Mouse (Mus musculus) common myeloid progenitor, adult 5-6 weeks (primary cell): ENCODE results near the gene Ikbkg. TPM values are rescaled to one million over a fixed set of nuclear protein-coding genes. Genes with fewer than 3 reads are reported as not detected.
"Not testable (repeated sequence)": the region's sequence is repeated elsewhere in the genome, so short reads cannot be mapped to it uniquely, and the experiment has no call there.

Source experiments
- ATAC-seq: replicated peaks from 2 replicates; pipeline ENCODE4 v1.8.0; 2016; ENCODE audit warnings: low read depth, mild to moderate bottlenecking, moderate TSS enrichment, inconsistent platforms; ENCODE audit not compliant: poor library complexity, severe bottlenecking
- total RNA-seq: library from RNA; stranded (forward); fragments of 200-1000, 187-1606 nt; gene quantifications from 2 replicates; pipeline ENCODE4 v1.2.3, GENCODE M21; 2017

Gene Ikbkg
- total RNA-seq = 28.0 and 61.3 TPM in 2 replicates

DNA sequence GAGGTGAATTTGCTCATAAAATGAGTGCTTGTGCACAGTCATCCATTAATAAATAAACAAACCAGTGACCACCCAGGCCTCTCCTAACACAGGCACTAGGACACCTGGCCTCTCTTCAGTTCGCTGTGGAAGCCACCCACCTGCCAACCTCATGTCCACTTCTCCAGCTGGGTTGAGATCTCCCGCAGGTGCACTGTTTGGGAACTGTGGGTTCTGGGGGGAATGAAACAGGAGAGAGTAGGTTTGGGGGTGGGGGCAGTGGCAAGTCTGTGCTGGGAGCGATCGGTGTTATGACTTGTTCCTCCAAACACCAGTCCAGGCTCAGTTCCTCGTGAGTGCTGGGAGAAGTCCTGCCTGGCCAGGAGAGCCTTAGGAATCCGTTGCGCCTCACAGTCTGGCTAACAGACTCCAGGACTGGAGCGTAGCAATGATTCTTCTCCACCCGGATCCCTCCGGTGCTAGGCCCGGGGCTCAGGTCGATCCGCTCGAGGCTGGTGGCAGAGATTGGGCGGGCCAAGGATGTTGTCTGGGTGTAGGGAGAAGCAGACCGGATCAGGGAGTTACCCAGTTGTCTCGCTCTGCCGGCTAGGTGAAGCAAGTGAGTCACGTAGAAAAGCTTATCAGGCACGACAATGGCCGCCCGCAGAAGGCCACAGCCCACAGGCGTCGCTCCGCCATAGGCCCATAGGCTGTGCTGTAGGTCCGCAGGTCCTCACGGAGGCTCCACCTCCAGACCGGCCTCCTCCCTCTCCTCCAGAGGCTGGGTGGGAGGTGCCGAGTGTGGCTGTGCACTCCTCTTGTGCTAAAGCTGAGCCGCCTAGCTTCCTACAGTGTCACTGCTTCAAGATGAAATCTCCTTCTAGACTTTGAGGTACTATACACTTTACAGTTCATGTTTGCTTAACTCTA lies at the start of gene Ikbkg, which contains the start of gene Fam3a:
TSS of gene Ikbkg (plus strand) at position 756 of the 909 bp plus-strand sequence.
TSS of gene Fam3a (minus strand) at position 738 of the 909 bp plus-strand sequence.
- ATAC-seq = peak; percentile 100

DNA sequence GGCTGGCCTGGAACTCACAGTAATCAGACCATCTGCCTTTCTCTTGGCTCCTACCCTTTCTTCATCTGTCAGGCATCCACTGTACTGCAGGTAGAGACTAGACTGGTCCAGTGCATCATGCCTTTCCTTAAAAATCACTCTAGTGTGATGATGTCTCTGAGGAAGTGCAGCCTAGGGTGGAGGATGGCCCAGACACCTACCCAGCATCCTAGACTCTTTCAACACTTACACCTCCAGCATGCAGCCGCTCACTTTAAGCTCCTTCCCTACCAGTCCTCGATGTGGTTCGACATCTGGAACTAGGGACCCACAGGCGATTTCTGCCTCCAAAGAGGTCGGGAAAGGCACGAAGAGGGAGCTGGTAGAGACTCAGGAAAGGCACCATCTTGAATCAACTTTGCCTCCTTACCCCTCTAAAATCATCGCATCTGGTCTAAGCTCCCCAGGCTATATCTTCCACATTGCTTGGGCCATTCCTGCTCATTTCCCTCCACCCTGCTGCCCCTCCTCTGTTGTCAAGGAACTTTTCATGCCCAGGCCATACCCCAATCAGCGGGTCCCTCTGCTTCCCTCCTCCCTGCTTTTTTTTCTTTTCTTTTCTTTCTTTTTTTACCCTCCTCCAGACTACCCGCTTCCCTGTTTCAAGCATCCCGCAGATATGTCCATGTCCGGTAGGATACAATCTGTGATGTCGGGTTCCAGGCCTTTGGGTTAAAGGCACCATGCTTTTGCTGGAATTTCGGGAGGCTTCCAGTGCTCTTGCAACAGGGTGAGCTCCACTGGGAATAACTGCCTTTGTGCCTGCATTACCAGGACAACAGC lies 40.2 kb upstream of the Ikbkg start:
- peak; percentile 18; the same call in 1 of the 2 replicates for ATAC-seq

DNA sequence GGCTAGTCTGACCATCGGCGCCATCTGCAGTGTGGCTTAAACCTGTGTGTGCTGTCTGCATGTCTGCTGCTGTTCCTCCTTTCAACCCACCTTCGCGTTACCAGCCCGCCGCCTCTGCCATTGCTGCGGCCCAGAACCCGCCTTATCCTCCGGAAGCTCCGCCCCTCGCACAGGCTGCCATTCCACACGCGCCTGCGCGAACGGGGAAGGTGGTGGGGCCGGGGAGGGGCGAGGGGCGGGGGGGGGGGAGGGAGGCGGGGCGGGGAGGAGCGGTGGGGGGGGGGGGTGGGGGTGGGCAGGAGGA lies 39.7 kb upstream of the Ikbkg start, which contains the start of gene Lage3:
TSS of gene Lage3 (minus strand) at position 152 of the 304 bp plus-strand sequence.
- peak; percentile 98 for ATAC-seq

DNA sequence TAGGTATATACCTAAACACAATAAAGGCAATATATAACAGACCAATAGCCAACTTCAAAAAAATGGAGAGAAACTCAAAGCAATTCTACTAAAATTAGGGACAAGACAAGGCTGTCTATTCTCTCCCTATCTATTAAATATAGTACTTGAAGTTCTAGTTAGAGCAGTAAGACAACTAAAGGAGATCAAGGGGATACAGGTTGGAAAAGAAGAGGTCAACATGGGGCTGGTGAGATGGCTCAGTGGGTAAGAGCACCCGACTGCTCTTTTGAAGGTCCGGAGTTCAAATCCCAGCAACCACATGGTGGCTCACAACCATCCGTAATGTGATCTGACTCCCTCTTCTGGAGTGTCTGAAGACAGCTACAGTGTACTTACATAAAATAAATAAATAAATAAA lies 36.0 kb upstream of the Ikbkg start:
- ATAC-seq = not testable (repeated sequence)

DNA sequence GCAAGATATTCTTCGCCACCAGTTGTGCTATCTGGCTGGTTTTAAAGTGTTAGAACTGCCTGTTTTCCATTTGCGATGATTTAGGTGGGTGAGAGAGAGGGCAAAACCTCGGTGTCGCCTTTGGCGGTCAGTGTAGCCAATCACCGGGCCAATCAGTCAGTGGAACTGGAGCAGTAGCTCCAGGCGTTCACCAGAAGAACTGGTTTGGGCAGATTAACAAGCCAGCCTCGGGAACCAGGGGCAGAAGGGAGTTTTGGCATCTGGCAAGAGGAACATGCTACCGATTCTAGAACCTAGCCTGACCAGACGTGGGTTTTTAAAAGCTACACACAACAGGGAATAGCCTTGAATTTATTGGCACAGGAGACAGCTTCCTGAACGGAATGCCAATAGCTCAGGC lies 33.9 kb upstream of the Ikbkg start:
- ATAC-seq = no peak

DNA sequence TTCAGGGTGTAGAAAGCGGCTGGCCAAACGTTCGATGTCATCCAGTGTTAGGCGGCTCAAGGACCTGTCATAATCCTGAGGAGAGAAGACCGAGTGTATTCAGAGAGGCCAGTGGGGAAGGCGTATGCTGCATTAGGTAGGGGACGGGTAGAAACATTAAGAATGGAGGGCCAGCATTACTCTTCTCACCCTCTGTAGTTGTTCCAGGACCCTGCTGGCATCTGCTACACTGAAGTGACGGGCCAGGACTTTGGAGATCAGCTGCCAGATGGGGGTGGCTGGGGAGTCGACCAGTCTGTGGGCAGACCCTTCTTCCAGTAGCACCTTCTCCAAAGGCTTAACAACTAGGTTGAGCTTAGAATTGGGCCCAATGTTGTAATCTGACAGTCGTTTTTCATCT lies 25.6 kb upstream of the Ikbkg start:
- ATAC-seq = no peak

DNA sequence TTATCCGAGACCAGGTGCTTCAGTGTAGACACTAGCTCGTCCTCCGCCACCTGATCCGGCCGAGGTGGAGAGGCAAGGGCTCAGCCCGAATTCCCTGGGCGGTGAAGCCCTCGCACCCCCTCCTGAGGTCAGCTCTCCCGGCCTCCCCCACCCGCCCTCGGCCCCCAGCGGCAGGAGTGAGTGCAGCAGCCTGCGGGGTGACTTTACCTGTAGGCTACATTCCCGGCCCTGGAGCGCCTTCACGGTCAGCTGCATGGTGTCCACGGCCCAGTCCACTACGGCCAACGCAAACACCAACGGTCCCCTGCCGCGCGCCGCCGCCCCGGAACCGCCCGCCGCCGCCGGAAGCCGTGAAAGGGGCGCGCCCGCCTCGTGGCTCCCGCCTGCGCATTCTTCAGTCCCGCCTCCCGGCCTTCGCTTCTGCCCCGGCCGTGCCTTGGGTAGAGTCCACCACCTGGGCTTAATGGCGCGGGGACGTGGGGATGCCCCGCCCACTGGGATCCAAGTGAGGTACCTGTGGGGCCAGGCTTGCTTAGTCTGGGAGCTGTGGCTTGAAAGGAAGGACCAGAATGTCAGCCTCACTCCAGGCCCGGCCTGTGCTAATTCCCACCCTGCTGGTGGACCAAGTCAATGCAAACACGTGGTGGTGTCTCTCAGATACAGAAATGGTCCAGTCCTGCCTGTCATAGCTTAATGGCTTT lies 24.7 kb upstream of the Ikbkg start:
- ATAC-seq = peak; percentile 66

DNA sequence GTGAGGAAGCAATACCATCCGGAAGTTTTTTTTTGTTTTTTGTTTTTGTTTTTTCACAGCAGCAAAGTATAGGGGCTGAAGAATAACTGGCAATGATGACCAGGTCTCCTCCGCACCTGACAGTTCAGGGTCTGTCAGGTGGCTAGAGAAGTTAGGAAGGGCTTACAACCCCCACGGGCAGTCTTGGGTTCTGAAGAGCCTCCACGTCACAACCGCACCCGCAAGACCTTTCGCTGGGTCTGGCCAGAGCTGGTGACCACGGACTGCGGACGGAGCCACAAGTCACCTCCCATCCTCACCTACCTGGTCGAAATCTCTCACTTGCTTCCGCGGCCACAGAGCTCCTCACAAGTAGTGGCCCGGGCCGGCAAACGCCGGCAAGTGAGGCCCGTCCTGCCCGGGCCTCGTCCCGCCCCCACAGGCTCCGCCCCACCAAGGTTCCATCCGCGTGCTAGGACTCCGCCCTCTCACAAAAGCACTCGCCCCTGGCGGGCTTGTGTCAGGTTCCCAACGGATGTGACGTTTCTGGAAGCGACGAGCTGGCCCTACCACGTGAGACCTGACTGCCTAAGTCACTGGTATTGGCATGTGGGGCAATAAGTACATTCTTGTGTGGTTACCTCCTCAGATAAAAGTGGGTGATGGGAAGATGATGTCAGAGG lies 20.1 kb upstream of the Ikbkg start, which contains the start of the genes Ubl4a and Slc10a3:
TSS of gene Ubl4a (minus strand) at position 331 of the 662 bp plus-strand sequence.
TSS of gene Slc10a3 (minus strand) at position 462 of the 662 bp plus-strand sequence.
- peak; percentile 91 for ATAC-seq

DNA sequence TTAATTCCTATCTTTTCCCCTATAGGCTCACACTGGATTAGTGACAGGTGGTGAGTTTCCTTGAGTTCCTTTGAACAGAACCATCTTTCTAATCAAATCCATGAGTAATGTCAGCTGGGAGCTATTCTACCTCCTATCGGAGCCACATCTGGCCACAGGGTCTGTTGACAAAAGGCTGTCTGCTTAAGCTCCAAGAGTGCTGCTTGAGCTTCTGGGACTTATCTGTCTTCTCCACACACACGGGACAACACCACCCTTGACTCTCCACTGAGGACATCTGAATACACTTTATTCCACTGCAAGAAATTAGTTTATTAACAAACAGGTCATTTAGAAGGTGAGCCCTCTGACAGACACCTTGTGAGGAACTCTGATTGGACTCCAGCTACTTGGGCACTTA lies 8.6 kb upstream of the Ikbkg start:
- no peak for ATAC-seq

DNA sequence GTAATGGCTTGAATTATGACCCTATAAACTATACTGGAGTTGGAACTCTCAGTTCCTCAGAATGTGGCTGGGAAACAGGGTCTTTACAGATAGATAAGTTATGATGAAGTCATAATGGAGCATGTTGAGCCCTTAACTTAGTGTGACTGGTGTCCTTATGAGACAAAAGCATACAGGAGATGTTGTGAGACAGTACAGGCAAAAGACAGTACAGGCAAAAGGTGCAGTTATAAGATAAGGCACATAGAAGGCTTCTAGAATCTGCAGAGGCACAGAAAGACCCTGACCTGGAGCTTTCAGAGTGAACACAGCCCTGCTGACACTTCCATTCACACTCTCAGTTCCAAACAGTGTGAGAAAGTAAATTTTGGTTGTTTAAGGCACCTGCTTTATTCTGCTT lies 4.9 kb upstream of the Ikbkg start:
- ATAC-seq = no peak

DNA sequence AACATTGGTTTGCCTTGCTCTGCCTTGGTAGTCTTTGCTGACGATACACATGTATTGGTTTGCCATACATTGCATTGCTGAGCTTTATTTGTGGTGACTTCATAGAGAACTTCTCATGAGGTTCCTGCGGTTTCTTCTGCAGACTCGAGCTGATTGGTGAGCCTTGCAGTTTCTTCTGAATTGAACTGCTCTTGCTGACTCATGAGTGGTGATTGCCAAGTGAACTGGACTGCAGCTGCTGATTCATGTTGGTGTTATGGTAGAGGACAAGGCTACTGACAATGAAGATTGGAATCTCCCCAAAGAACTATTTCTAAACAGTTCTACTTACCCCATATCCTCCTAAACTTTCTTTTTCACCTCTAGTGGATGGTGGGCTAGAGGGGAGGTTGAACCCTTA lies 7.0 kb downstream of the Ikbkg start:
- no peak for ATAC-seq

DNA sequence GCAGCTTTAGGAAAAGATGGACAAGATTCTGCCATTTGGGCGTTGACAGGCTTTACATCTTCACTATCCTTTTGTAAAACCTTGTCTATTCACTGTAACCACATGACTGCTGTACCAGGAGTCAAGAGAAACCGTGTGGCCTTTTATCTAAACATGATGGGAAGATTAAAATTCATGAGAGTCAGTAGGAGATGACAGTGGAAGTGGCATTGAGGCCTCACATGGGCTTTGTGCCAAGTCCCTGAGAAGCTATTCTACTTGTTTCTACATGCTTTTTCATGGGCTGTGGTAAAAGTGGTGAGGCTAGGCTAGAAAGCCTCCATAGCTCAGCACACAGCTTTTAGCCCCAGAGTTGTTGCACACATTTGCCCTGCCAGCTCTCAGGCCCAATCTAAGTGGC lies 15.2 kb downstream of the Ikbkg start:
- ATAC-seq = no peak

DNA sequence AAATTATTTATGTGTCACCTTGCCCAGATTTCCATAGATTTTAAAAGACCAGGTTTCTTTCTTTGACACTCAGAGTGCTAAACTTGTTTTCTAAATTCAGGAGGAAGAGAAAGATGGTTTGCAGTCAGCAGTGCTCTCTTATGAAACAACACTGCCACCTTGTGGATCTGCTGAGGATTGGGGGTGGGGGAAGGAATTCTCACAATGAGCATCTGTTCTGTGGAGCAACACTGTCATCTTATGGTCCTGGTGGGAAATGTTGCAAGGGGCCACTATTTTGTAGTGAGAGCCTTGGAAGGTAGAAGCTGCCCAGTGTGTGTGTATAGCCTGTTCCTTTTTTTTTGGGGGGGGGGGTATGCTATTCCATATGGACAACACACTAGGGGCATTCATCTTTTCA lies 20.3 kb downstream of the Ikbkg start:
- ATAC-seq = peak; percentile 99

DNA sequence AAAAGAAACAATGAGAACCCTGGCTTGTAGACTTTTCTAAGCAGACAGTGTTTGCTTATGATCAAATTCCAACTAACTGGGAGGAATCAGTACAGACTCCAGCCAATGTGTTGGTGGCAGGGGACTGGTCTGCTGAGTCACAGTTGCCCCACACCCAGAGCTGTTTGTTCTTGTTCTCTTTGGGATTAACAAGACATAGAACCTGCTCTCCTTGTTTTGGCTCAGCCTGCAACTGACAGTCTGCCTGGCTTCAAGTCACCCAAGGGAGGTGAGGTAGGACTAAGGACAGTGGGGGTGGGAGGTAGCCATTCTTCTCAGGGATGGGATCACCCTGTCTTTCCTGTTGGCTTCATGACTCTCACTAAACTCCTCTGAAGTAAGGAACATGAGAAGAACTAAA lies 31.4 kb downstream of the Ikbkg start:
- no peak for ATAC-seq

DNA sequence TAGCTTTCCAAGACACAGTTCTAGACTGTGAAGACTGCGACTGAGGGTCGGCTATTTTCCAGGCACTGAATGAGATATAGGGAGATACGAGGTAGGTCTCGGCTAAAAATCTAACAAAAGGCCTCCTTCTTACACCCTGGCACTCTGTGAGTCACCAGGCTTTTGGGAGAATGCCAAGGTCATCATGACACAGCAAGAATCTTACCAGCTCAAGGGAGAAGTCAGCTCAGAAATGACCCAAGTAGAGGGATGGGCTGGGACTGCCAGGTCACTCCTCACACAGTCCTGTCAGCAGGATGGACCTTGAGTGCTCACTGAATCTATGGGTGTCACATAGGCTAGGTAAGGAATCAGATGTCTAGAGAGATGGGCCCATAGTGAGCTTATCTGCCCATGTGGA lies 32.1 kb downstream of the Ikbkg start:
- ATAC-seq = peak; percentile 19; the same call in 1 of the 2 replicates

DNA sequence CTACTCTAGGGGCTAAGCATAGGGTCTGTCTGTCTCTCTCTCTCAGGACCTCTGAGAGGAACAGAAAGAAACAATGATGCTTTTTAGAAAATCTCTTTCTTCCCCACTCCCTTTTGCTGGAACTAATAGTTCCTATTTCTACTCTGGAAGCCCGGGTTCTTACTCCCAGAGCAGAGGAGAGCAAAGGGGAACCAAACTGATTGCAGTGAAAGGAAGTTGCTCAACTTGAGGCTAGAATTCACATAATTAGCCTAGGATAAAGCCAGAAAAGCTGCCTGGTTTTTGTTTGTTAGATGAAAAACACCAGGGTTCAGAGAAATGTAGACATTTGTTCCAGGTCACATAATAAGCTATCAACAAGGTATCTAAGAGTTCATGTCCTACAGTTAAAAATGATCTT lies 33.2 kb downstream of the Ikbkg start:
- ATAC-seq = no peak

DNA sequence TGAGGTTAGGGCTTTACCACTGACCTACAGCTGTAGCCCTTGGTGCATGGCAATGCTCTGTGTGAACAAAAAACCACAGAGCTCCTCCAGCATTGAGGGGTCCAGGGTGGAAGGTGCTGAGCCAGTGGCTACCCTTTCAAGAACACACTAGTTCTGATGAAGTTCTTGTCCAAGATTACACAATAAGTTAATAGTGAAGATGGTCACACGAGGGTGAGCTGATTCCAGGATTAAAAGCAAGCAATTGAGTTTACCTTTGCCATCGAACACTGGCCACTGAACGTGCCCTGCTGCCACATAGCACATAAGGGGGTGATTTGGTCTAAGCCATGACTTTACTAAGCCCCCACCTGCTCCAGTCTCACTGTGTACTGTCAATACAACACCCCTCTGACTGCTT lies 34.0 kb downstream of the Ikbkg start:
- no peak for ATAC-seq

DNA sequence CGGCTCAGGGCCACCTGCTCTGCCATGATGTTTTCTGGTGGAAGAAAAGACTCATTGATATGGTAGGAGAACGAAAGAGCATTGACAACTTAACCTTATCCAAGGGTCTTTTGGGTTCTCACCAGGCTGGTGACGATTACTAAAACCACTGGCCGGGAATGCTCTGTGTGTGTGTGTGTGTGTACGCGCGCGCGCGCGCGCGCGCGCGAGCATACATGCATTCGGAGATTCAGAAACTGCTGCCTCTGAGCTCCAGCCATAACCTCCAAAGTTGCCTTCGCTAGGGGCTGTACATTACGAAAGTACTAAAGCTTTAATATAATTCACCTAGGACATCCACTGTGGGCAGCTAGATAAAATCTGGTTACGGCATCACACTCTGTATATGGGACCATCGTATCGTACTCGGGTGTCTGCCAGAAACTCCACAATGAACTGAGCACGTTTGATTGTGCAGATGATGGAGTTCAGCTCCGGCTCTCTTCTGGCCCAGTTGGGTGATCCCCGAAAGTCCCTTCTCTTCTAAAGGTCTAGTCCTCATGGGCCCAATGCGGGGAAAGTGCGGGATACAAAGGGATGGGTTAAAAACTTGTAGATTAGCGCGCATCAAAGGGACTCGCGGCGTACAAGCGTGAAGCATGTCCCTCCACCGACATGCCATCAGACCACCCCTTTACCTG lies 35.2 kb downstream of the Ikbkg start:
- no peak for ATAC-seq

DNA sequence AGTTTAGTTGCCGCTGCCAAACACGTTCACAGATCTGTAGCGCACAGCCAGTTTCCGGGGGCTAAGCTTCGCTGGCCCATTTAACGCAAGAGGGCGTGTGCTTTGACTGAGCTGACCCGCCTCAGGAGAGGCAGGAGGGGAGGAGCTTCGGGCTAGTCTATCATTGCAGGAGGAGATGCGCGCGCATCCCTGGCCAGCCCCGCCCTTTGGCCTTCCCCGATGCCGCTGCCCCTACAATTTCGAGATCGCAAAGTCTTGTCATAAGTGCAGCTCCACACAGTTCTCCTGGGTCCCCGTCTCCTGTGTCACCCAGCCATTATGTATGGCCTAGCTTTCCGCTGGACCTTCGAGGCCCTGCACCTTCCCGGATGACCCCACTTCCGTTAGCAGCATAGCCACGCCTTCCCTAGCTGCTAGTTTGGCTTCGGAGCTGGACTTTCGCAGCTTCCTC lies 35.8 kb downstream of the Ikbkg start, which contains the start of gene G6pdx:
TSS of gene G6pdx (minus strand) at position 369 of the 451 bp plus-strand sequence.
- ATAC-seq = peak; percentile 73
